Mouse (Mus musculus): ENCODE measurements around the gene Pdxk. TPM values are rescaled to one million over a fixed set of nuclear protein-coding genes. Genes with fewer than 3 reads are reported as not detected.

Gene Pdxk
- polyA plus RNA-seq, 1 experiment from 2014 or later: 24.0 TPM

DNA sequence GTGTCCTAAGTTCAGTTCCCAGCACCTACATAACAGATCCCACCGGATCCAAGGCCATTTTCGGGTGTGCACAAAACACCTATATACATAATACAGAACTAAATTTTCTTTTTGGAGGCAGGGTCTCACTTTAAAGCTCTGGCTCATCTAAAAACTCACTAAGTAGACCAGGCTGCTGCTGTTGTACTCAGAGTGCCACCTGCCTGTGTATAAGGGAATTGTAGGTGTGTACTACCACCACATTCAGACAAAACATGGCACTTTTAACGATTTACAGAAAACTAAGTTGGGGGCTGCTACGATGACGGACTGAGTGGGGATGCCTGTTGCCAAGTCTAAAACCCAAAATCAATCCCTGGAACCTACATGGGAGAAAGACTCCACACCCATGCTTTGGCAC lies 14.0 kb downstream of the Pdxk start:
- H3K4me1 ChIP-seq (replicated peaks; ENCODE audit: insufficient read depth, low read length): no peaks in the 10 kb centered on the region
- no peak for DNase-seq (ENCODE audit: low spot score)
- peaks cover 29% of the 10 kb centered on the region; the same call in 1 of the 2 replicates for H3K36me3 ChIP-seq (ENCODE audit: insufficient read depth, low read length)
- no peaks in the 10 kb centered on the region for H3K9me3 ChIP-seq (replicated peaks; ENCODE audit: low read length)
- H3K4me2 ChIP-seq (ENCODE audit: low read length): no peak overlapping the region
- H3K4me3 ChIP-seq (replicated peaks; ENCODE audit: low read depth, low read length): no peak overlapping the region
- ATAC-seq (replicated peaks; ENCODE audit: low FRiP score, low read depth): no peak
- WGBS: 89% methylated on average over 5 of the region's 5 CpGs
- TF ChIP-seq CTCF (IDR thresholded peaks at IDR 0.05; ENCODE audit: low read depth): peak; percentile 41
- no peak overlapping the region for H3K9ac ChIP-seq (ENCODE audit: low read depth, low read length)
- H3K27ac ChIP-seq: no peak overlapping the region
- no peaks in the 10 kb centered on the region for H3K27me3 ChIP-seq (ENCODE audit: insufficient read depth, low read length)

DNA sequence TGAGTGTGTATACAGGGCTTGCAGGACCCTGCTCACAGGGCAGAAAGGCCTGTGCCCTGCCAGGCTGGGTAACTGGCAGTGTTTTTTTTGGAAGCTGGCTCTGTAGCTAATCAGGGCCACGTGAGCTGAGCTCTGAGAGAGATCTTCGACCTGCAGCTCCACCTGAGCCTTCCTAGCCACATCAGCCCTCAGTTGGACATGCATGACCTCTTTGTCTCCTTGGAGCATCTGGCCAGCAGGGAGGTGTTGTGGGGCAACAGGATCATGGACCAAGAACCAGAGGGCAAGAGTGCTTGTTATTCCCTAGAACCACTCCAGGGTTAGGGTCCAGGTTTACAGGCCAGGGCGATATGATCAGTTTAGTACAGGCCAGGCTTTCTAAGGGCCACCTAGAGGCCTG lies 17.4 kb downstream of the Pdxk start:
- no peaks in the 10 kb centered on the region for H3K4me1 ChIP-seq (replicated peaks; ENCODE audit: insufficient read depth, low read length)
- WGBS: 79% methylated on average over 3 of the region's 3 CpGs
- H3K36me3 ChIP-seq (ENCODE audit: insufficient read depth, low read length): peaks cover 47% of the 10 kb centered on the region
- H3K9me3 ChIP-seq (replicated peaks; ENCODE audit: low read length): no peaks in the 10 kb centered on the region
- no peak overlapping the region for H3K4me3 ChIP-seq (replicated peaks; ENCODE audit: low read depth, low read length)
- no peak overlapping the region for H3K9ac ChIP-seq (ENCODE audit: low read depth, low read length)
- no peak for ATAC-seq (replicated peaks; ENCODE audit: low FRiP score, low read depth)
- H3K4me2 ChIP-seq (ENCODE audit: low read length): no peak overlapping the region
- no peaks in the 10 kb centered on the region for H3K27me3 ChIP-seq (ENCODE audit: insufficient read depth, low read length)
- no peak for DNase-seq (ENCODE audit: low spot score)
- no peak overlapping the region for H3K27ac ChIP-seq
- TF ChIP-seq CTCF (IDR thresholded peaks at IDR 0.05; ENCODE audit: low read depth): no peak

DNA sequence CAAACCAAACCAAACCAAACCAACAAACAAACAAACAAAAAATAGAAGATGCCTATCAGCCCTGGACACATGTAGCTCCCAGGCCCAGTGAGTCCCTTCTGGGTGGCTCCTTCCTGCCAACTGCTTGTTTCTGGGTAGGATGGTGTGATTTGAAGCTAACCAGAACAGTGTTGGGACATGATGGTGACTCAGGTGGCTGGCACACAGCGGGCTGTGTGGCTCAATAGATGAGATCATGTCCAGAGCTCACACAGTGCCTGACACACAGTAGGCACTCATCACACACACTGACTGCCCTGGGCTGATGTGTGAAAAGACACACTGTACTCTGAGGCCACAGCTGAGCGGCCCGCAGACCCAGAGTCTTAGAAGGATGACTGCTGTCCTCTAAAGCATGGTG lies 18.6 kb downstream of the Pdxk start:
- no peak for TF ChIP-seq CTCF (IDR thresholded peaks at IDR 0.05; ENCODE audit: low read depth)
- H3K27me3 ChIP-seq (ENCODE audit: insufficient read depth, low read length): no peaks in the 10 kb centered on the region
- H3K4me2 ChIP-seq (ENCODE audit: low read length): no peak overlapping the region
- no peaks in the 10 kb centered on the region for H3K9me3 ChIP-seq (replicated peaks; ENCODE audit: low read length)
- H3K4me1 ChIP-seq (replicated peaks; ENCODE audit: insufficient read depth, low read length): no peaks in the 10 kb centered on the region
- no peak for DNase-seq (ENCODE audit: low spot score)
- H3K27ac ChIP-seq: no peak overlapping the region
- H3K36me3 ChIP-seq (ENCODE audit: insufficient read depth, low read length): peaks cover 51% of the 10 kb centered on the region
- H3K4me3 ChIP-seq (replicated peaks; ENCODE audit: low read depth, low read length): no peak overlapping the region
- ATAC-seq (replicated peaks; ENCODE audit: low FRiP score, low read depth): no peak
- no peak overlapping the region for H3K9ac ChIP-seq (ENCODE audit: low read depth, low read length)
- 90% methylated on average over 3 of the region's 3 CpGs for WGBS

DNA sequence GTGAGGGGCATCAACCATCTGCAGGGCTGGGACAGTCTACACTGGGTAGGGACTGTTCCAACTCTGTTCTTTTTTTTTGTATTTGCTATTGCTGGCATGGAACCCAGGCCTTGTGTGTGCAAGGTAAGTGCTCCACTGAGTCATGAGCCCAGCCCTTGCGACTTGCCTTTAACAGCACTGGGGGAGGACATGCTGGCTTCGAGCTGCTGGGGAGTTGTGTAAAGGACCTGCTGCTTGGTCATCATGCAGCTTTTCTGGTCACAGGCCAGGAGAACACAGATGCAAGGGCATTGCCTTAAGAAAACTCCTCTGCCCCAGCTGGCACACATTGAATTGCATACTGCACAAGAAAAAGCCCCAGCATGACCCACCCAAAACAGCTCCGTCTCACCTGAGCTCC lies 22.5 kb downstream of the Pdxk start:
- WGBS: 94% methylated on average over 3 of the region's 3 CpGs

DNA sequence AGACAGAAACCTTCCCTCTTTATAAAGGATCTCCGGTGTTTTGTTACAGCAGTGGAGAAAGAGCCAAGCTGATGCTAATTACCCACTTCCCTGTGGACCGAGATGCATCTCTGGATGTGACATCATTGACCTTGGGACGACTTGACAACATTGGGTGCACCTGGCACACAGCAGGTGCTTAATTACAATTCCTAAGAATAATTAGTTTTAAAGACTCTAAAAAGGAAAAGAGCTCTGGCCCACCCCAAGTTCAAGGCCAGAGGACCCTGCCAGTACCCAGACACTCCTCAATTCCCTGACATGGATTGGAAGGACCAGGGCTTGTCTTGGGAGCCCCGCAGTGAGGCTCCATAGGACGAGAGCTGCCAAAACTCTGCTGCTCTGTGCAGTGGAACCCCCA lies 23.2 kb downstream of the Pdxk start:
- Histone ChIP-seq H3K27ac (no peak overlapping the region), H3K36me3 (ENCODE audit: insufficient read depth, low read length) (peaks cover 30% of the 10 kb centered on the region; the same call in 1 of the 2 replicates), H3K4me2 (ENCODE audit: low read length) (no peak overlapping the region), H3K4me1 (replicated peaks; ENCODE audit: insufficient read depth, low read length) (no peaks in the 10 kb centered on the region), H3K9me3 (replicated peaks; ENCODE audit: low read length) (no peaks in the 10 kb centered on the region), H3K4me3 (replicated peaks; ENCODE audit: low read depth, low read length) (no peak overlapping the region), H3K27me3 (ENCODE audit: insufficient read depth, low read length) (no peaks in the 10 kb centered on the region), H3K9ac (ENCODE audit: low read depth, low read length) (no peak overlapping the region)
- DNase-seq (ENCODE audit: low spot score): no peak
- no peak for TF ChIP-seq CTCF (IDR thresholded peaks at IDR 0.05; ENCODE audit: low read depth)
- 90% methylated on average over 5 of the region's 5 CpGs for WGBS
- ATAC-seq (replicated peaks; ENCODE audit: low FRiP score, low read depth): no peak

More for the DNA sequence above, 22.5 kb downstream of the Pdxk start:
- TF ChIP-seq CTCF (IDR thresholded peaks at IDR 0.05; ENCODE audit: low read depth): no peak
- H3K9me3 ChIP-seq (replicated peaks; ENCODE audit: low read length): no peaks in the 10 kb centered on the region
- H3K4me1 ChIP-seq (replicated peaks; ENCODE audit: insufficient read depth, low read length): no peaks in the 10 kb centered on the region
- peaks cover 37% of the 10 kb centered on the region; the same call in 1 of the 2 replicates for H3K36me3 ChIP-seq (ENCODE audit: insufficient read depth, low read length)
- no peak for DNase-seq (ENCODE audit: low spot score)
- H3K4me3 ChIP-seq (replicated peaks; ENCODE audit: low read depth, low read length): no peak overlapping the region
- H3K9ac ChIP-seq (ENCODE audit: low read depth, low read length): no peak overlapping the region
- ATAC-seq (replicated peaks; ENCODE audit: low FRiP score, low read depth): no peak
- H3K4me2 ChIP-seq (ENCODE audit: low read length): no peak overlapping the region
- no peaks in the 10 kb centered on the region for H3K27me3 ChIP-seq (ENCODE audit: insufficient read depth, low read length)
- no peak overlapping the region for H3K27ac ChIP-seq

DNA sequence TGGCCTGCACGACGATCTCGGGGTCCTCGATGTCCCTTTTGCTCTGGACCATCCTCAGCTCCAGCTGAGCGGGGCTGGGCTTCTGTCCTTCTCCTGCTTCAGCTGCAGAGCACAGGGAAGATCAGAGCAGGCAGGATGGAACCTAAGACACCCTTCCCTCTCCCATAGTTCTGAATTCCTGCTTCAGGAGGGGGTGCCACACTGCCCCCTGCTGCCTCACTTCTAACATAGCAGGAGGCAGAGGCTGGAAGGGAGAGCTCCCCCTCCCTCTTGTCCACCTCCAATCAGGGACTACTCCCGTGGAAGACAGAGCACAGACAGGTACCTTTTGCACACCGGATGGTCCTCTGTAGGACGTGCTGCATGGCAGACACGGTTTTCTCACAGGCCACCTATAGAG lies 24.0 kb downstream of the Pdxk start:
- 71% methylated on average over 9 of the region's 9 CpGs for WGBS
- peak; percentile 48 for DNase-seq (ENCODE audit: low spot score)

DNA sequence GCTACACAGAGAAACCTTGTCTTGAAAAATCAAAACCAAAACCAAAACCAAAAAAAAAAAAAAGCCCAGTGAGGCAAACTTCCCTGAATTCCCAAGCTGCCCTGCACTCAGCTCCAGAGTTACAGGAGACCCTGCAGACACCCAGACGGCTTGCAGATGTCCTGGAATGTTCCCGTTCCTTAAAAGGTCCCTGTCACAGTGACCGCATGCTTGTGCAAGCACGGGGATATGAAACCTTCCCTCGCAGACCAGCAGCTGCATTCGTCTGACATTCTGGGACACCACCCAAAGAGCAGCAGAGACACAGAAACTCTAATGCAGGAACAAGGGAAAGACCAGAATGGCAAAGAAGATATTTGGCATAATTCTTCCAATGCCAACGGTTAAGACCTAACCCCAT lies 24.8 kb downstream of the Pdxk start:
- 83% methylated on average over 7 of the region's 7 CpGs for WGBS
- Histone ChIP-seq H3K4me3 (replicated peaks; ENCODE audit: low read depth, low read length) (no peak overlapping the region), H3K27ac (no peak overlapping the region), H3K4me2 (ENCODE audit: low read length) (no peak overlapping the region), H3K4me1 (replicated peaks; ENCODE audit: insufficient read depth, low read length) (no peaks in the 10 kb centered on the region), H3K9ac (ENCODE audit: low read depth, low read length) (no peak overlapping the region), H3K9me3 (replicated peaks; ENCODE audit: low read length) (no peaks in the 10 kb centered on the region), H3K27me3 (ENCODE audit: insufficient read depth, low read length) (no peaks in the 10 kb centered on the region), H3K36me3 (ENCODE audit: insufficient read depth, low read length) (peaks cover 29% of the 10 kb centered on the region; the same call in 1 of the 2 replicates)
- ATAC-seq (replicated peaks; ENCODE audit: low FRiP score, low read depth) (no peak), DNase-seq (ENCODE audit: low spot score) (no peak)
- TF ChIP-seq CTCF (IDR thresholded peaks at IDR 0.05; ENCODE audit: low read depth): no peak

More for the DNA sequence above, 24.0 kb downstream of the Pdxk start:
- Histone ChIP-seq H3K9me3 (replicated peaks; ENCODE audit: low read length) (no peaks in the 10 kb centered on the region), H3K9ac (ENCODE audit: low read depth, low read length) (no peak overlapping the region), H3K4me1 (replicated peaks; ENCODE audit: insufficient read depth, low read length) (no peaks in the 10 kb centered on the region), H3K4me2 (ENCODE audit: low read length) (no peak overlapping the region), H3K4me3 (replicated peaks; ENCODE audit: low read depth, low read length) (no peak overlapping the region), H3K36me3 (ENCODE audit: insufficient read depth, low read length) (peaks cover 29% of the 10 kb centered on the region; the same call in 1 of the 2 replicates), H3K27ac (no peak overlapping the region), H3K27me3 (ENCODE audit: insufficient read depth, low read length) (no peaks in the 10 kb centered on the region)
- TF ChIP-seq CTCF (IDR thresholded peaks at IDR 0.05; ENCODE audit: low read depth): peak; percentile 70
- no peak for ATAC-seq (replicated peaks; ENCODE audit: low FRiP score, low read depth)

Data from kidney, postnatal 0 days (tissue).